Mouse (Mus musculus): ENCODE data around the gene Mrnip.

GRCm38 (mm10) chr11:50238324-50238723 is 64.1 kb downstream of the Mrnip start, which contains the start of gene Ltc4s:
- TF ChIP-seq TAL1 (IDR thresholded peaks at IDR 0.05; ENCODE audit: low read length) = no peak
- TF ChIP-seq GATA1 (IDR thresholded peaks at IDR 0.05; ENCODE audit: low read length) = no peak
